Mouse (Mus musculus): ENCODE measurements at regions not wholly inside any gene's neighbourhood (a gene's known extent, or its start where the extent isn't known, plus 50 kb on each side); places are given as distances from the start of the nearest gene placed in this dataset.

GRCm38 (mm10) chr3:56590071-56590470 is 406.6 kb upstream of the Nbea start:
- no peak for DNase-seq (ENCODE audit: low read depth, low spot score)
- Histone ChIP-seq H3K9ac (ENCODE audit: control insufficient read depth, low read depth, low read length, poor library complexity, severe bottlenecking) (no peak overlapping the region), H3K4me1 (ENCODE audit: control insufficient read depth in 1 of 2, insufficient read depth in 2 of 2, low read length in 2 of 2) (no peaks in the 10 kb centered on the region), H3K9me3 (replicated peaks; ENCODE audit: insufficient read depth, low read length) (no peaks in the 10 kb centered on the region), H3K4me3 (ENCODE audit: control insufficient read depth in 1 of 2, insufficient read depth in 1 of 2, low read depth in 2 of 2, low read length in 2 of 2) (no peak overlapping the region), H3K36me3 (ENCODE audit: control insufficient read depth in 1 of 2, insufficient read depth in 2 of 2, low read length in 2 of 2) (no peaks in the 10 kb centered on the region), H3K27me3 (ENCODE audit: control insufficient read depth in 1 of 2, insufficient read depth in 2 of 2, low read length in 2 of 2) (no peaks in the 10 kb centered on the region), H3K27ac (ENCODE audit: control insufficient read depth, low read depth, low read length) (no peak overlapping the region), H3K79me2 (ENCODE audit: control insufficient read depth, insufficient read depth, low read length, poor library complexity) (no peaks in the 10 kb centered on the region)
- no peak for TF ChIP-seq ZNF384 (IDR thresholded peaks at IDR 0.05; ENCODE audit: low read depth, low read length)
- no peak for TF ChIP-seq ZKSCAN1 (IDR thresholded peaks at IDR 0.05; ENCODE audit: low read depth, low read length)
- TF ChIP-seq NELFE (IDR thresholded peaks at IDR 0.05; ENCODE audit: low read depth, low read length), result no peak
- no peak for TF ChIP-seq POLR2A (IDR thresholded peaks at IDR 0.05; ENCODE audit: control insufficient read depth in 1 of 2, insufficient read depth in 1 of 2, low read depth in 1 of 2, low read length in 2 of 2, poor library complexity in 1 of 2)

- H3K4me3 ChIP-seq (ENCODE audit: control insufficient read depth in 1 of 2, insufficient read depth in 1 of 2, low read depth in 2 of 2, low read length in 2 of 2), result no peak overlapping the region
- no peaks in the 10 kb centered on the region for H3K27me3 ChIP-seq (ENCODE audit: control insufficient read depth in 1 of 2, insufficient read depth in 2 of 2, low read length in 2 of 2)
- peak; percentile 73 for DNase-seq (ENCODE audit: low read depth, low spot score)
- no peaks in the 10 kb centered on the region for H3K36me3 ChIP-seq (ENCODE audit: control insufficient read depth in 1 of 2, insufficient read depth in 2 of 2, low read length in 2 of 2)
- no peaks in the 10 kb centered on the region for H3K79me2 ChIP-seq (ENCODE audit: control insufficient read depth, insufficient read depth, low read length, poor library complexity)
- H3K4me1 ChIP-seq (ENCODE audit: control insufficient read depth in 1 of 2, insufficient read depth in 2 of 2, low read length in 2 of 2), result no peaks in the 10 kb centered on the region
- H3K9ac ChIP-seq (ENCODE audit: control insufficient read depth, low read depth, low read length, poor library complexity, severe bottlenecking), result no peak overlapping the region
- no peak overlapping the region for H3K27ac ChIP-seq (ENCODE audit: control insufficient read depth, low read depth, low read length)
- no peak for TF ChIP-seq MYB (IDR thresholded peaks at IDR 0.05; ENCODE audit: low read depth, low read length)
- TF ChIP-seq RCOR1 (IDR thresholded peaks at IDR 0.05; ENCODE audit: low read depth, low read length), result no peak
- no peak for TF ChIP-seq EP300 (IDR thresholded peaks at IDR 0.05; ENCODE audit: low read depth in 1 of 2, low read length in 2 of 2)
- TF ChIP-seq RAD21 (IDR thresholded peaks at IDR 0.05; ENCODE audit: low read depth, low read length), result no peak
- no peak for TF ChIP-seq ELF1 (IDR thresholded peaks at IDR 0.05; ENCODE audit: low read depth, low read length)
- TF ChIP-seq NRF1 (IDR thresholded peaks at IDR 0.05; ENCODE audit: insufficient read depth, low read depth, low read length, poor library complexity, severe bottlenecking), result no peak
- no peak for TF ChIP-seq MXI1 (IDR thresholded peaks at IDR 0.05; ENCODE audit: low read depth, low read length)
- TF ChIP-seq NELFE (IDR thresholded peaks at IDR 0.05; ENCODE audit: low read depth, low read length), result no peak
- no peak for TF ChIP-seq POLR2AphosphoS2 (IDR thresholded peaks at IDR 0.05; ENCODE audit: low read length)
- no peak for TF ChIP-seq ETS1 (IDR thresholded peaks at IDR 0.05; ENCODE audit: low read depth, low read length)
- TF ChIP-seq USF1 (IDR thresholded peaks at IDR 0.05; ENCODE audit: low read depth, low read length), result no peak
- no peak for TF ChIP-seq TAL1 (IDR thresholded peaks at IDR 0.05; ENCODE audit: low read length)
- TF ChIP-seq E2F4 (IDR thresholded peaks at IDR 0.05; ENCODE audit: borderline replicate concordance, low read depth, low read length), result no peak
- no peak for TF ChIP-seq POLR2A (IDR thresholded peaks at IDR 0.05; ENCODE audit: control insufficient read depth in 1 of 2, insufficient read depth in 1 of 2, low read depth in 1 of 2, low read length in 2 of 2, poor library complexity in 1 of 2)
- TF ChIP-seq BHLHE40 (IDR thresholded peaks at IDR 0.05; ENCODE audit: borderline replicate concordance, low read depth, low read length), result no peak
- H3K9me3 ChIP-seq (replicated peaks; ENCODE audit: insufficient read depth, low read length), result no peaks in the 10 kb centered on the region
Measured at GRCm38 (mm10) chr3:56575422-56575821, 391.9 kb upstream of the Nbea start.
